Mouse (Mus musculus): Measurements from ENCODE around the gene Tll2. TPM values are rescaled to one million over a fixed set of nuclear protein-coding genes. Genes with fewer than 3 reads are reported as not detected.
A peak's percentile ranks its signal among the peaks of the same experiment; 100 is the strongest.

Tll2 gene
- polyA plus RNA-seq, 1 experiment = 1.8 TPM

- DNase-seq (ENCODE audit: low read depth) = peak; percentile 88
- TF ChIP-seq CTCF (IDR thresholded peaks at IDR 0.05; ENCODE audit: borderline replicate concordance, extremely low read depth, insufficient read depth, insufficient read length) (peak; percentile 82; the same call in 1 of the 2 replicates), POLR2A (IDR thresholded peaks at IDR 0.05; ENCODE audit: borderline replicate concordance, extremely low read depth, insufficient read depth, insufficient read length, poor library complexity, severe bottlenecking) (no peak)
These were observed 119.9 kb downstream of the Tll2 start for GRCm38 (mm10) chr19:41086700-41087099.

- DNase-seq (ENCODE audit: low read depth) = no peak
- TF ChIP-seq POLR2A (IDR thresholded peaks at IDR 0.05; ENCODE audit: borderline replicate concordance, extremely low read depth, insufficient read depth, insufficient read length, poor library complexity, severe bottlenecking) = no peak
- no peak for TF ChIP-seq CTCF (IDR thresholded peaks at IDR 0.05; ENCODE audit: borderline replicate concordance, extremely low read depth, insufficient read depth, insufficient read length)
These were observed 120.3 kb downstream of the Tll2 start for GRCm38 (mm10) chr19:41086289-41086688.

GRCm38 (mm10) chr19:41083646-41084045 lies 123.0 kb downstream of the Tll2 start:
- TF ChIP-seq POLR2A (IDR thresholded peaks at IDR 0.05; ENCODE audit: borderline replicate concordance, extremely low read depth, insufficient read depth, insufficient read length, poor library complexity, severe bottlenecking) (no peak), CTCF (IDR thresholded peaks at IDR 0.05; ENCODE audit: borderline replicate concordance, extremely low read depth, insufficient read depth, insufficient read length) (no peak)
- DNase-seq (ENCODE audit: low read depth) = no peak

GRCm38 (mm10) chr19:41081589-41081988 lies 125.0 kb downstream of the Tll2 start:
- DNase-seq (ENCODE audit: low read depth) = peak; percentile 82
- TF ChIP-seq POLR2A (IDR thresholded peaks at IDR 0.05; ENCODE audit: borderline replicate concordance, extremely low read depth, insufficient read depth, insufficient read length, poor library complexity, severe bottlenecking) (no peak), CTCF (IDR thresholded peaks at IDR 0.05; ENCODE audit: borderline replicate concordance, extremely low read depth, insufficient read depth, insufficient read length) (no peak)

- DNase-seq (ENCODE audit: low read depth) = peak; percentile 50
- no peak for TF ChIP-seq POLR2A (IDR thresholded peaks at IDR 0.05; ENCODE audit: borderline replicate concordance, extremely low read depth, insufficient read depth, insufficient read length, poor library complexity, severe bottlenecking)
- no peak for TF ChIP-seq CTCF (IDR thresholded peaks at IDR 0.05; ENCODE audit: borderline replicate concordance, extremely low read depth, insufficient read depth, insufficient read length)
These were observed 129.7 kb downstream of the Tll2 start, which contains the start of gene Opalin for GRCm38 (mm10) chr19:41076906-41077305. Gene Opalin, minus strand, starts transcription at chr19:41077113.

GRCm38 (mm10) chr19:41073746-41074455 lies 132.7 kb downstream of the Tll2 start:
- TF ChIP-seq CTCF (IDR thresholded peaks at IDR 0.05; ENCODE audit: borderline replicate concordance, extremely low read depth, insufficient read depth, insufficient read length) (no peak), POLR2A (IDR thresholded peaks at IDR 0.05; ENCODE audit: borderline replicate concordance, extremely low read depth, insufficient read depth, insufficient read length, poor library complexity, severe bottlenecking) (no peak)

GRCm38 (mm10) chr19:41071500-41071899 lies 135.1 kb downstream of the Tll2 start:
- peak; percentile 97 for DNase-seq (ENCODE audit: low read depth)
- TF ChIP-seq CTCF (IDR thresholded peaks at IDR 0.05; ENCODE audit: borderline replicate concordance, extremely low read depth, insufficient read depth, insufficient read length) (peak; percentile 100), POLR2A (IDR thresholded peaks at IDR 0.05; ENCODE audit: borderline replicate concordance, extremely low read depth, insufficient read depth, insufficient read length, poor library complexity, severe bottlenecking) (no peak)

More at GRCm38 (mm10) chr19:41073746-41074455, 132.7 kb downstream of the Tll2 start:
- no peak for DNase-seq (ENCODE audit: low read depth)

- no peak for TF ChIP-seq CTCF (IDR thresholded peaks at IDR 0.05; ENCODE audit: borderline replicate concordance, extremely low read depth, insufficient read depth, insufficient read length)
- TF ChIP-seq POLR2A (IDR thresholded peaks at IDR 0.05; ENCODE audit: borderline replicate concordance, extremely low read depth, insufficient read depth, insufficient read length, poor library complexity, severe bottlenecking) = no peak
- DNase-seq (ENCODE audit: low read depth) = no peak
These were observed 151.9 kb downstream of the Tll2 start for GRCm38 (mm10) chr19:41054702-41055101.

- TF ChIP-seq CTCF (IDR thresholded peaks at IDR 0.05; ENCODE audit: borderline replicate concordance, extremely low read depth, insufficient read depth, insufficient read length) = peak; percentile 46; the same call in 1 of the 2 replicates
- TF ChIP-seq POLR2A (IDR thresholded peaks at IDR 0.05; ENCODE audit: borderline replicate concordance, extremely low read depth, insufficient read depth, insufficient read length, poor library complexity, severe bottlenecking) = no peak
- DNase-seq (ENCODE audit: low read depth) = peak; percentile 8
These were observed 153.1 kb downstream of the Tll2 start for GRCm38 (mm10) chr19:41053530-41053929.

- TF ChIP-seq CTCF (IDR thresholded peaks at IDR 0.05; ENCODE audit: borderline replicate concordance, extremely low read depth, insufficient read depth, insufficient read length) (no peak), POLR2A (IDR thresholded peaks at IDR 0.05; ENCODE audit: borderline replicate concordance, extremely low read depth, insufficient read depth, insufficient read length, poor library complexity, severe bottlenecking) (no peak)
- no peak for DNase-seq (ENCODE audit: low read depth)
These were observed 154.4 kb downstream of the Tll2 start for GRCm38 (mm10) chr19:41052247-41052646.

GRCm38 (mm10) chr19:41051714-41052113 lies 154.9 kb downstream of the Tll2 start:
- TF ChIP-seq POLR2A (IDR thresholded peaks at IDR 0.05; ENCODE audit: borderline replicate concordance, extremely low read depth, insufficient read depth, insufficient read length, poor library complexity, severe bottlenecking) = no peak
- TF ChIP-seq CTCF (IDR thresholded peaks at IDR 0.05; ENCODE audit: borderline replicate concordance, extremely low read depth, insufficient read depth, insufficient read length) = no peak

GRCm38 (mm10) chr19:41048187-41048559 lies 158.5 kb downstream of the Tll2 start:
- no peak for DNase-seq (ENCODE audit: low read depth)
- TF ChIP-seq POLR2A (IDR thresholded peaks at IDR 0.05; ENCODE audit: borderline replicate concordance, extremely low read depth, insufficient read depth, insufficient read length, poor library complexity, severe bottlenecking) (no peak), CTCF (IDR thresholded peaks at IDR 0.05; ENCODE audit: borderline replicate concordance, extremely low read depth, insufficient read depth, insufficient read length) (no peak)

More at GRCm38 (mm10) chr19:41051714-41052113, 154.9 kb downstream of the Tll2 start:
- DNase-seq (ENCODE audit: low read depth) = no peak
